Mouse (Mus musculus) stomach, postnatal 0 days (tissue): ENCODE measurements at regions not wholly inside any gene's neighbourhood (a gene's known extent, or its start where the extent isn't known, plus 50 kb on each side); places are given as distances from the start of the nearest gene placed in this dataset.

ENCODE experiments used
- CTCF ChIP-seq: IDR thresholded peaks from 2 replicates; pipeline ENCODE4 v1.5.1; 2016; ENCODE audit warnings: antibody characterized with exemption, low read depth, mild to moderate bottlenecking, moderate library complexity
- EP300 ChIP-seq: optimal IDR thresholded peaks from 2 replicates; pipeline ENCODE3; 2016; ENCODE audit warnings: antibody characterized with exemption

DNA sequence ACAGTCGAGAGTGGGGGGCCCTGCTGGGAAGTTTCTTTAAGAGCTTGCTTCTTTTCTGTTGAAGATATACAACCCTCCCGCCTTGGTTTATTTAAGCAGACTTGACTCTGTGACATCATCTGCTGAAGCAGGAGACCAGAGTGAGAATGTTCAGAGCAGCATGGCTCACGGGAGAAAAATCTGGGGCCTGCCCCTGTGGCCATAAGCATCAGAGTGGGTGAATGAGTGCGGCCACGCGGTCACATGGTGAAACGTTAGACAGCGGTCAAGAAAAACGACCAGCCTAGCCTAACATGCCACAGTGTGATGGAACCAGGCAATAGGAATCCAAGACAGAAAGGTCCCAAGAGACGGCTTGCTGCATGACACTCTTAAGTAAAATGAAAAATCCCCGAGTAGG lies 95.2 kb upstream of the 1600014C23Rik start:
- TF ChIP-seq CTCF = no peak
- no peak for TF ChIP-seq EP300
